Mouse (Mus musculus) limb, embryonic 15.5 days (tissue): ENCODE measurements around the gene B230217C12Rik. TPM values are rescaled to one million over a fixed set of nuclear protein-coding genes. Genes with fewer than 3 reads are reported as not detected.
"Not testable (repeated sequence)": the region's sequence is repeated elsewhere in the genome, so short reads cannot be mapped to it uniquely, and the experiment has no call there.

Experiments
- ATAC-seq: fragments of 200-750 bp; cut with Nextera tagmentation; 2 replicates; pipeline ENCODE4 v1.8.0; 2017; ENCODE audit warnings: low read depth, moderate TSS enrichment; ENCODE audit not compliant: insufficient number of reproducible peaks, low FRiP score, low TSS enrichment
- H3K27ac ChIP-seq: fragments of 300-500 bp; sonication (generic); 2 replicates; pipeline ENCODE4 v1.5.1; 2015; ENCODE audit warnings: moderate library complexity, mild to moderate bottlenecking, inconsistent platforms
- H3K27me3 ChIP-seq: fragments of 300-500 bp; sonication (generic); 2 replicates; pipeline ENCODE4 v1.6.1; 2015; ENCODE audit warnings: inconsistent platforms
- H3K36me3 ChIP-seq: fragments of 300-500 bp; sonication (generic); 2 replicates; pipeline ENCODE4 v1.6.1; 2015; ENCODE audit warnings: inconsistent platforms
- H3K4me1 ChIP-seq: fragments of 300-500 bp; sonication (generic); 2 replicates; pipeline ENCODE4 v1.6.1; 2015; ENCODE audit warnings: inconsistent platforms
- H3K4me2 ChIP-seq: fragments of 300-500 bp; sonication (generic); 2 replicates; pipeline ENCODE4 v1.6.1; 2015; ENCODE audit warnings: mild to moderate bottlenecking, inconsistent platforms
- H3K4me3 ChIP-seq: fragments of 300-500 bp; sonication (generic); 2 replicates; pipeline ENCODE4 v1.5.1; 2015; ENCODE audit warnings: mild to moderate bottlenecking, inconsistent platforms
- H3K9ac ChIP-seq: fragments of 300-500 bp; sonication (generic); 2 replicates; pipeline ENCODE4 v1.6.1; 2015; ENCODE audit warnings: inconsistent platforms
- H3K9me3 ChIP-seq: fragments of 300-500 bp; sonication (generic); 2 replicates; pipeline ENCODE4 v1.6.1; 2016; ENCODE audit warnings: inconsistent platforms
- WGBS: fragments of 180-500 bp; shearing (Covaris S2); methylation state at CpG from one replicate; pipeline ENCODE4 v1.1.7; 2015; 5-methylcytosine and 5-hydroxymethylcytosine counted together
- polyA plus RNA-seq: library from polyadenylated mRNA; unstranded; fragments of >200 nt; fragmentation: Nextera tagmentation; extraction: Ambion mirVana; gene quantifications from 2 replicates; pipeline ENCODE4 v1.2.1, GENCODE M21; 2015

B230217C12Rik gene
- polyA plus RNA-seq, 1 experiment from 2014 or later = 5.3 TPM

- Histone ChIP-seq H3K4me3 (no peak overlapping the region), H3K36me3 (peaks cover 85% of the 10 kb centered on the region), H3K27me3 (no peaks in the 10 kb centered on the region), H3K27ac (0 out of 2 replicates have a peak overlapping the region, but pooled peaks have one; percentile 1), H3K9me3 (no peaks in the 10 kb centered on the region), H3K9ac (no peak overlapping the region), H3K4me1 (no peaks in the 10 kb centered on the region), H3K4me2 (no peak overlapping the region)
- no peak for ATAC-seq
- WGBS = 85% methylated on average over 6 of the region's 6 CpGs
Observed at GRCm38 (mm10) chr11:97830501-97830900, 10.1 kb upstream of the B230217C12Rik start.

- Histone ChIP-seq H3K9me3 (no peaks in the 10 kb centered on the region), H3K27ac (no peak overlapping the region), H3K36me3 (peaks cover 87% of the 10 kb centered on the region), H3K9ac (no peak overlapping the region), H3K4me2 (no peak overlapping the region), H3K4me3 (no peak overlapping the region), H3K4me1 (no peaks in the 10 kb centered on the region), H3K27me3 (no peaks in the 10 kb centered on the region)
- WGBS = 82% methylated on average over 11 of the region's 11 CpGs
- no peak for ATAC-seq
Observed at GRCm38 (mm10) chr11:97832001-97832400, 8.6 kb upstream of the B230217C12Rik start.

- H3K27me3 ChIP-seq = no peaks in the 10 kb centered on the region
- H3K9me3 ChIP-seq = no peaks in the 10 kb centered on the region
- no peak for ATAC-seq
- H3K4me3 ChIP-seq = no peak overlapping the region
- H3K4me2 ChIP-seq = no peak overlapping the region
- peaks cover 86% of the 10 kb centered on the region for H3K36me3 ChIP-seq
- H3K4me1 ChIP-seq = no peaks in the 10 kb centered on the region
- WGBS = 87% methylated on average over 15 of the region's 15 CpGs
- no peak overlapping the region for H3K9ac ChIP-seq
- no peak overlapping the region for H3K27ac ChIP-seq
Observed at GRCm38 (mm10) chr11:97833352-97833751, 7.2 kb upstream of the B230217C12Rik start.

GRCm38 (mm10) chr11:97836541-97836940 is 4.0 kb upstream of the B230217C12Rik start:
- Histone ChIP-seq H3K27me3 (no peaks in the 10 kb centered on the region), H3K9me3 (no peaks in the 10 kb centered on the region), H3K4me2 (no peak overlapping the region), H3K36me3 (peaks cover 67% of the 10 kb centered on the region), H3K27ac (no peak overlapping the region), H3K4me1 (peaks cover 14% of the 10 kb centered on the region), H3K4me3 (no peak overlapping the region), H3K9ac (no peak overlapping the region)
- ATAC-seq = no peak
- WGBS = 59% methylated on average over 8 of the region's 8 CpGs

GRCm38 (mm10) chr11:97837051-97837450 is 3.5 kb upstream of the B230217C12Rik start:
- Histone ChIP-seq H3K36me3 (peaks cover 62% of the 10 kb centered on the region), H3K4me1 (peaks cover 15% of the 10 kb centered on the region)
- not testable (repeated sequence) for H3K27ac ChIP-seq, H3K9ac ChIP-seq, H3K4me2 ChIP-seq, H3K9me3 ChIP-seq, ATAC-seq, H3K4me3 ChIP-seq, H3K27me3 ChIP-seq
- 85% methylated on average over 9 of the region's 9 CpGs for whole genome bisulfite sequencing

- Histone ChIP-seq H3K27ac (no peak overlapping the region), H3K4me3 (no peak overlapping the region), H3K27me3 (no peaks in the 10 kb centered on the region), H3K4me2 (no peak overlapping the region), H3K9me3 (no peaks in the 10 kb centered on the region), H3K4me1 (peaks cover 17% of the 10 kb centered on the region), H3K36me3 (peaks cover 55% of the 10 kb centered on the region), H3K9ac (no peak overlapping the region)
- no peak for ATAC-seq
- 78% methylated on average over 7 of the region's 7 CpGs for WGBS
Observed at GRCm38 (mm10) chr11:97837641-97838149, 2.9 kb upstream of the B230217C12Rik start.

GRCm38 (mm10) chr11:97838779-97839440 is 1.7 kb upstream of the B230217C12Rik start:
- H3K27me3 ChIP-seq = no peaks in the 10 kb centered on the region
- H3K4me3 ChIP-seq = no peak overlapping the region
- peaks cover 17% of the 10 kb centered on the region for H3K4me1 ChIP-seq
- H3K9me3 ChIP-seq = no peaks in the 10 kb centered on the region
- no peak overlapping the region for H3K4me2 ChIP-seq
- peaks cover 44% of the 10 kb centered on the region for H3K36me3 ChIP-seq
- peak overlapping the region; percentile 22 for H3K27ac ChIP-seq
- WGBS = 39% methylated on average over 10 of the region's 10 CpGs
- no peak for ATAC-seq
- H3K9ac ChIP-seq = no peak overlapping the region

GRCm38 (mm10) chr11:97839441-97840134 is 992 bp upstream of the B230217C12Rik start:
- WGBS = 51% methylated on average over 11 of the region's 11 CpGs
- Histone ChIP-seq H3K36me3 (peaks cover 37% of the 10 kb centered on the region), H3K4me1 (peaks cover 17% of the 10 kb centered on the region), H3K4me3 (no peak overlapping the region), H3K27ac (peak overlapping the region; percentile 22), H3K27me3 (no peaks in the 10 kb centered on the region), H3K9ac (no peak overlapping the region), H3K9me3 (no peaks in the 10 kb centered on the region), H3K4me2 (no peak overlapping the region)
- no peak for ATAC-seq

- peak overlapping the region; percentile 88 for H3K27ac ChIP-seq
- WGBS = 60% methylated on average over 2 of the region's 2 CpGs
- H3K4me1 ChIP-seq = peaks cover 17% of the 10 kb centered on the region
- H3K4me3 ChIP-seq = peak overlapping the region; percentile 46; the same call in 1 of the 2 replicates
- no peaks in the 10 kb centered on the region for H3K9me3 ChIP-seq
- no peak overlapping the region for H3K9ac ChIP-seq
- peaks cover 32% of the 10 kb centered on the region for H3K36me3 ChIP-seq
- peak overlapping the region; percentile 60; the same call in 1 of the 2 replicates for H3K4me2 ChIP-seq
- H3K27me3 ChIP-seq = no peaks in the 10 kb centered on the region
- no peak for ATAC-seq
Observed at GRCm38 (mm10) chr11:97840135-97840490, 467 bp upstream of the B230217C12Rik start.

GRCm38 (mm10) chr11:97840991-97841661 is 546 bp downstream of the B230217C12Rik start:
- WGBS = 2% methylated on average over 22 of the region's 22 CpGs
- Histone ChIP-seq H3K27me3 (no peaks in the 10 kb centered on the region), H3K27ac (peak overlapping the region; percentile 88), H3K4me2 (peak overlapping the region; percentile 60), H3K4me1 (peaks cover 17% of the 10 kb centered on the region), H3K36me3 (peaks cover 22% of the 10 kb centered on the region), H3K4me3 (peak overlapping the region; percentile 46), H3K9ac (peak overlapping the region; percentile 42; the same call in 1 of the 2 replicates), H3K9me3 (no peaks in the 10 kb centered on the region)
- ATAC-seq = peak; percentile 82

GRCm38 (mm10) chr11:97842001-97842400 is 1.4 kb downstream of the B230217C12Rik start:
- Histone ChIP-seq H3K4me3 (no peak overlapping the region), H3K27ac (0 out of 2 replicates have a peak overlapping the region, but pooled peaks have one; percentile 5), H3K9me3 (no peaks in the 10 kb centered on the region), H3K9ac (no peak overlapping the region), H3K4me1 (peaks cover 17% of the 10 kb centered on the region), H3K4me2 (0 out of 2 replicates have a peak overlapping the region, but pooled peaks have one; percentile 60), H3K36me3 (peaks cover 14% of the 10 kb centered on the region), H3K27me3 (no peaks in the 10 kb centered on the region)
- WGBS = 53% methylated on average over 4 of the region's 4 CpGs
- ATAC-seq = no peak

- Histone ChIP-seq H3K9ac (no peak overlapping the region), H3K4me2 (no peak overlapping the region), H3K36me3 (no peaks in the 10 kb centered on the region), H3K4me1 (no peaks in the 10 kb centered on the region), H3K27me3 (no peaks in the 10 kb centered on the region), H3K27ac (no peak overlapping the region), H3K4me3 (no peak overlapping the region), H3K9me3 (no peaks in the 10 kb centered on the region)
- no peak for ATAC-seq
- WGBS = 58% methylated on average over 6 of the region's 6 CpGs
Observed at GRCm38 (mm10) chr11:97850367-97850766, 9.8 kb downstream of the B230217C12Rik start.
